Mouse (Mus musculus) intestine, embryonic 15.5 days (tissue): ENCODE results near the gene AC124502.3. TPM values are rescaled to one million over a fixed set of nuclear protein-coding genes. Genes with fewer than 3 reads are reported as not detected.

Experiments
- ATAC-seq: fragments of 200-750 bp; cut with Nextera tagmentation; 2 replicates; pipeline ENCODE4 v1.8.0; 2017; ENCODE audit warnings: moderate TSS enrichment, moderate library complexity
- H3K27ac ChIP-seq: fragments of 300-500 bp; sonication (generic); 2 replicates; pipeline ENCODE4 v1.5.1; 2015; ENCODE audit warnings: mild to moderate bottlenecking, inconsistent platforms
- H3K27me3 ChIP-seq: fragments of 300-500 bp; sonication (generic); replicated peaks from 2 replicates; pipeline ENCODE4 v1.6.1; 2015; ENCODE audit warnings: inconsistent platforms
- H3K36me3 ChIP-seq: fragments of 300-500 bp; sonication (generic); 2 replicates; pipeline ENCODE4 v1.6.1; 2015; ENCODE audit warnings: inconsistent platforms
- H3K4me1 ChIP-seq: fragments of 300-500 bp; sonication (generic); replicated peaks from 2 replicates; pipeline ENCODE4 v1.6.1; 2015; ENCODE audit warnings: inconsistent platforms
- H3K4me2 ChIP-seq: fragments of 300-500 bp; sonication (generic); replicated peaks from 2 replicates; pipeline ENCODE4 v1.6.1; 2015; ENCODE audit warnings: mild to moderate bottlenecking, inconsistent platforms
- H3K4me3 ChIP-seq: fragments of 300-500 bp; sonication (generic); replicated peaks from 2 replicates; pipeline ENCODE4 v1.5.1; 2015; ENCODE audit warnings: inconsistent platforms
- H3K9ac ChIP-seq: fragments of 300-500 bp; sonication (generic); 2 replicates; pipeline ENCODE4 v1.6.1; 2015; ENCODE audit warnings: inconsistent platforms
- H3K9me3 ChIP-seq: fragments of 300-500 bp; sonication (generic); 2 replicates; pipeline ENCODE4 v1.6.1; 2016; ENCODE audit warnings: inconsistent platforms
- WGBS: fragments of 180-500 bp; shearing (Covaris S2); methylation state at CpG from one replicate; pipeline ENCODE4 v1.1.7; 2015; 5-methylcytosine and 5-hydroxymethylcytosine counted together
- polyA plus RNA-seq: library from polyadenylated mRNA; unstranded; fragments of >200 nt; fragmentation: Nextera tagmentation; extraction: Ambion mirVana; gene quantifications from 2 replicates; pipeline ENCODE4 v1.2.1, GENCODE M21; 2015

Gene AC124502.3
- polyA plus RNA-seq, 1 experiment from 2014 or later: 2.8 TPM

DNA sequence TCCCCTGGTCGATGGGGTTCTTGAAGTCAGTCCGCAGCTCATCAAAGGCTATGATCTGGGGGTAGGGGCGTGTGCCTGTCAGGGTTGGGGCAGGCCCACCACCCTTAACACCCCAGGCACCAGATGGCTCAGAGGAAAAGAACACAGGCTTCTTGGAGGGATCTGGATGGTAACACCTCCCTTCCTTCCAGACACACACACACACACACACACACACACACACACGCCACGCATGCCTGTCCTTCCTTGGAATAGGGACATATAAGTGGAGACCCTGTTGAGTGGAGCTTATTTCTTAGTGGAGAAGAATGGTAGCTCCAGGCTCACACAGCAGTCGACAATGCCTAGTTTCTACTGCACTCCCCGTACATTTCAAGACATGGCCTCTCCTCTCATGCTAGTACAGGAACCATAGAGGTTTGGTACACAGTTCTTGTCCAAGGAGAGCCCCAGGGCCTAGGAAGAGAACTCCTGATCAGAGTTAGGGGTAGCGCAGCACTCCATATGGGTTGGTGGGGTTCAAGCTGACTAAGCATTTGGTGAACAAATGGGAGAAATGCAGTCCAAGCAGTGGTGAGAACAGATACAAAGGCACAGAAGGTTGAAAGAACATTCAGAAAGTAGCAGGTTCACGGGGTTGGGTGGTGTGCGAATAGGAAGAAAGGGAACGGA, 56.2 kb downstream of the AC124502.3 start:
- H3K9ac ChIP-seq: no peak overlapping the region
- H3K4me3 ChIP-seq: no peak overlapping the region
- H3K27ac ChIP-seq: no peak overlapping the region
- peak; percentile 21 for ATAC-seq
- peak overlapping the region; percentile 19; the same call in 1 of the 2 replicates for H3K4me2 ChIP-seq
- peaks cover 36% of the 10 kb centered on the region for H3K36me3 ChIP-seq
- H3K4me1 ChIP-seq: peaks cover 36% of the 10 kb centered on the region
- WGBS: 47% methylated on average over 11 of the region's 11 CpGs
- no peaks in the 10 kb centered on the region for H3K9me3 ChIP-seq
- H3K27me3 ChIP-seq: no peaks in the 10 kb centered on the region

DNA sequence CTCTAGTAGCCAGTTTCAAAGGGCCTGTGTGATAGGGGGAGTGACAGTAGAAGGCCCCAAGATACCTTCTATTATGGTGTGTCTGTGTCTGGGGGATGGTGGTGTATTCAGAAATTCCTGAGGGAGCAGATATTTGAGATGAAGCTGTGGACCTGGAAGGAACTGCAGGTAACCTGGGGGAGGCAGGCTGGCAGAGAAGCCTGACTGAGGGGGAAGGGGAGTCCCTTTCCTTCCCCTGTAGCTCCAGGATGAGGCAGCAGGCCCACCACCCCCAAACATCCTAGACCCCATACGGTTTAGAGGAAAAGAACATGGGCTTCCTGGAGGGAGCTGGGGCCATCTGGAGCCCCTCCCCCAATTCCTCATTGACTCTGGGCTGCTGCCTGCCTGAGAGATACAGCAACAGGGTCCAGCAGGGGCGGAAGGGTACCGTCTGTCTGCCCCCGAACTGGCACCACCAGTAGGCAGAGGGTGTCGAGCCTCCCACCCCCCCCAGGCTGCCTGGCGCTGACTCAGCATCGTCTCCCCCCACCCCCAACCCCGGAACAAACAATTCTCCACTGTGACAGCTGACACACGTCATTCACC, 57.3 kb downstream of the AC124502.3 start:
- no peak for ATAC-seq
- no peaks in the 10 kb centered on the region for H3K27me3 ChIP-seq
- peaks cover 36% of the 10 kb centered on the region for H3K4me1 ChIP-seq
- H3K4me3 ChIP-seq: no peak overlapping the region
- peaks cover 36% of the 10 kb centered on the region for H3K36me3 ChIP-seq
- peak overlapping the region; percentile 23; the same call in 1 of the 2 replicates for H3K9ac ChIP-seq
- no peaks in the 10 kb centered on the region for H3K9me3 ChIP-seq
- no peak overlapping the region for H3K27ac ChIP-seq
- no peak overlapping the region for H3K4me2 ChIP-seq
- 12% methylated on average over 9 of the region's 9 CpGs for WGBS

DNA sequence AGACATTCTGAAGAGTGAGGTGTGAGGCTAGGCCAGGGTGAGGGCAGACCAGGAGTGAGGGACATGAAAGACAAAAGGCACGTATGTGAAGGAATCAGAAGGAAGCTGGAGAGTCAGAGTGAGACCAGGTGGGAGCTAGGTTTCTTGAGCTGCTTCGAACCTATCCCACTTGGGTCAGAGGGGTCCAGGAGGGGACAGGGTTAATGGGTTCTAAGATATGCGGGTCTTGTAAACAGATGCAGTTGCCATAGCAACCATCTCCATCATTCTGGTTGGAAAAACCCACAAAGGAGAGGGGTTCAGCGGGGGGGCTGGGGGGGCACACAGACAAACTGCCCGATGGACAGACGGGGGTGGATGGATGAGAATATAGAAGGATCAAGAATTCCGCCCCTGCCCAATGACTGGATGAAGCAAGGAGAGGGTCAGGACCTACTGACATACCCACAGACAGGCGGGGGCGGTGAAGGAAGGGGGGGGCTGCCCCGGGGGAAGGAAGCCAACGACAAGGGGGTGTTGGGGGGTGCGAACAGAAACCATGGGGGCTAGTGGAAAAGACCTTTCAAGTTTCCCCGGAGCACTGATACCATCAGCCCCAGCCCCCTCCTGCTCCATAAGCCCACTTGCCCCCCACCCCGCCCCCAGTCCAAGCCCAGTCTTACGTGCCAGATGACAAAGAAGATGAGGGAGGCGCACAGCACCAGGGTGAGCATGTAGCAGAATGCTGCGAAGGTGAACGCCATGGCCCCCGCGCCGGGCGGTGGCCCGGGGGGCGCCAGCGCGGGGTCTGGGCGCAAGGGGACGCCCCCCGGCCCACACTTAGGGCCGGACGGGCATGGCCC, 59.1 kb downstream of the AC124502.3 start:
- Histone ChIP-seq H3K4me1 (peaks cover 36% of the 10 kb centered on the region), H3K4me2 (peak overlapping the region; percentile 100), H3K9me3 (no peaks in the 10 kb centered on the region), H3K4me3 (peak overlapping the region; percentile 58), H3K36me3 (peaks cover 35% of the 10 kb centered on the region), H3K9ac (peak overlapping the region; percentile 75), H3K27me3 (no peaks in the 10 kb centered on the region), H3K27ac (no peak overlapping the region)
- WGBS: 6% methylated on average over 31 of the region's 31 CpGs
- no peak for ATAC-seq

DNA sequence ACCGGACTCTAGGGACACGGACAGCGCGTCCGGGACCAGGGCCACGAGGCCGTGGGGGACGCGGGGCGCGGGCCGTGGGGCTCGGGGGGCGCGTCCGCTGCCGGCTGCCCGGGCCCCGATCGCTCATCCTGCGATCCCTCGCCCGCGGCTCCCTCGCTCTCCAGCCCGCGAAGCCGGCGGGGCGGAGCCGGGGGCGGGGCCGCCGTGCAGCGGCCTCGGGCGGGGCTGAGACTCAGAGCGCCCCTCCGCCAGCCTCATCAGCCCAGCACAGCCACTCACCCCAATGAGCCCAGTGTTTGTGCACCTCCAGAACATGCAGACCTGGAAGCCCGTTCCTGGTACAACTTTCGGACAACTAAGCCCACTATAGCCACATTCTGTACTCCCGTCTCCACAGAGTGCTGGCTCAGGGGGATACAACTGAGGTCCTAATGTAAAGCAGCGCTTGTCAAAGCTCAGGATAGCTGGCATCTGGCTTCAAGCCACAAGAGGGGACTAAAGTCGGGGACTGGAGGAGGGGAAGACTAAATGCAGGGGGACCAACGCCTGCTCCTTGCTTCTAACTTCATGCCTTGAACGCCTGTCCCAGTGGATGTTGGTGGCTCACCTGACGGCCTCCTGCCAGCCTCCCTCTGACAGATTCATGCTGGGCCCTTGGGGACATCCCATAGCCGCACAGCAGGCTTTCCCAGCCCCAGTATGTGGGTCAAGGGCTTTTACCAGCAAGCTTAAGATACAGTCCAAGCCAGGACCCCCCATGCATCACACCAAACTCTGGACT, 59.9 kb downstream of the AC124502.3 start, which contains the start of gene Cnih2:
TSS of gene Cnih2 (minus strand) at position 159 of the 781 bp plus-strand sequence.
- H3K4me3 ChIP-seq: peak within 1 kb of the TSS; percentile 58
- H3K9me3 ChIP-seq: no peaks in the 10 kb centered on the region
- H3K27me3 ChIP-seq: no peaks in the 10 kb centered on the region
- peak within 1 kb of the TSS; percentile 75 for H3K9ac ChIP-seq
- H3K27ac ChIP-seq: no peak within 1 kb of the TSS
- peak; percentile 73 for ATAC-seq
- peak within 1 kb of the TSS; percentile 100 for H3K4me2 ChIP-seq
- 5% methylated on average over 38 of the region's 48 CpGs for WGBS
- H3K36me3 ChIP-seq: peaks cover 37% of the 10 kb centered on the region
- H3K4me1 ChIP-seq: peaks cover 36% of the 10 kb centered on the region

Other genes starting within 250 kb of the AC124502.3 start
- gene Rbm4, start 245.0 kb upstream of the AC124502.3 start, polyA plus RNA-seq: 43.8 and 51.0 TPM in 2 replicates
- 32.4 and 35.3 TPM in 2 replicates for gene Gm21992, start 227.3 kb upstream of the AC124502.3 start, polyA plus RNA-seq
- 73.6 and 80.0 TPM in 2 replicates for gene Rbm14, start 227.3 kb upstream of the AC124502.3 start, polyA plus RNA-seq
- 51.3 and 56.7 TPM in 2 replicates for gene Ccs, start 199.6 kb upstream of the AC124502.3 start, polyA plus RNA-seq
- not detected in 2 replicates for gene Ccdc87, start 199.5 kb upstream of the AC124502.3 start, polyA plus RNA-seq
- gene Ctsf, start 183.8 kb upstream of the AC124502.3 start, polyA plus RNA-seq: 25.2 and 26.3 TPM in 2 replicates
- gene Actn3, start 161.0 kb upstream of the AC124502.3 start, polyA plus RNA-seq: 1.2 and 1.7 TPM in 2 replicates
- 9.8 and 10.3 TPM in 2 replicates for gene Zdhhc24, start 160.2 kb upstream of the AC124502.3 start, polyA plus RNA-seq
- 2.3 TPM in 2 replicates for gene Bbs1, start 132.3 kb upstream of the AC124502.3 start, polyA plus RNA-seq
- 126 and 135 TPM in 2 replicates for gene Dpp3, start 110.6 kb upstream of the AC124502.3 start, polyA plus RNA-seq
- gene Peli3, start 95.8 kb upstream of the AC124502.3 start, polyA plus RNA-seq: 2.0 and 2.4 TPM in 2 replicates
- 102 and 116 TPM in 2 replicates for gene Mrpl11, start 76.7 kb upstream of the AC124502.3 start, polyA plus RNA-seq
- 0.21 and 0.24 TPM in 2 replicates for gene Npas4, start 48.6 kb upstream of the AC124502.3 start, polyA plus RNA-seq
- 4.6 and 4.9 TPM in 2 replicates for gene Slc29a2, start 15.0 kb upstream of the AC124502.3 start, polyA plus RNA-seq
- gene B4gat1, start 65 bp upstream of the AC124502.3 start, polyA plus RNA-seq: 36.1 and 36.2 TPM in 2 replicates
- gene Brms1, start 2.5 kb downstream of the AC124502.3 start, polyA plus RNA-seq: 37.5 and 44.7 TPM in 2 replicates
- gene Rin1, start 11.6 kb downstream of the AC124502.3 start, polyA plus RNA-seq: 2.7 and 3.9 TPM in 2 replicates
- gene Cd248, start 29.2 kb downstream of the AC124502.3 start, polyA plus RNA-seq: 47.7 and 48.0 TPM in 2 replicates
- gene Tmem151a, start 46.6 kb downstream of the AC124502.3 start, polyA plus RNA-seq: 5.6 and 6.5 TPM in 2 replicates
- 109 and 126 TPM in 2 replicates for gene Yif1a, start 49.6 kb downstream of the AC124502.3 start, polyA plus RNA-seq
- 12.7 and 13.4 TPM in 2 replicates for gene Cnih2, start 59.6 kb downstream of the AC124502.3 start, polyA plus RNA-seq
- 216 and 223 TPM in 2 replicates for gene Rab1b, start 68.2 kb downstream of the AC124502.3 start, polyA plus RNA-seq
- 12.1 and 16.6 TPM in 2 replicates for gene Klc2, start 79.7 kb downstream of the AC124502.3 start, polyA plus RNA-seq
- gene Pacs1, start 234.2 kb downstream of the AC124502.3 start, polyA plus RNA-seq: 15.6 and 15.8 TPM in 2 replicates